Mouse (Mus musculus) cerebellum, adult 8-10 months (tissue): ENCODE data around the gene Hagh.
A peak's percentile ranks its signal among the peaks of the same experiment; 100 is the strongest.

ENCODE experiments used
- DNase-seq: peaks from one replicate; pipeline ENCODE4 v3.0.0; 2022

The Hagh gene

GRCm38 (mm10) chr17:24887291-24888080, 47.5 kb downstream of the Hagh start:
- DNase-seq: no peak

GRCm38 (mm10) chr17:24888862-24889261, 48.9 kb downstream of the Hagh start:
- DNase-seq: no peak

GRCm38 (mm10) chr17:24890151-24891092, 50.5 kb downstream of the Hagh start:
- no peak for DNase-seq

- DNase-seq: peak; percentile 66
Observed at GRCm38 (mm10) chr17:24891321-24891720, 51.4 kb downstream of the Hagh start.

- DNase-seq: no peak
Observed at GRCm38 (mm10) chr17:24892785-24893184, 52.8 kb downstream of the Hagh start.

GRCm38 (mm10) chr17:24893276-24893675, 53.3 kb downstream of the Hagh start:
- no peak for DNase-seq

GRCm38 (mm10) chr17:24894061-24894994, 54.4 kb downstream of the Hagh start:
- DNase-seq: no peak

GRCm38 (mm10) chr17:24894995-24895547, 55.1 kb downstream of the Hagh start, which contains the start of the genes Eme2 and Mrps34:
Eme2 (minus strand) TSS chr17:24895087.
Mrps34 (plus strand) TSS chr17:24895116.
- peak; percentile 78 for DNase-seq

- DNase-seq: no peak
Observed at GRCm38 (mm10) chr17:24895571-24896240, 55.8 kb downstream of the Hagh start.

- peak; percentile 72 for DNase-seq
Observed at GRCm38 (mm10) chr17:24896241-24896992, 56.5 kb downstream of the Hagh start, which contains the start of gene Nme3. Nme3 (plus strand) TSS chr17:24896500.

- DNase-seq: no peak
Observed at GRCm38 (mm10) chr17:24896993-24897269, 57.0 kb downstream of the Hagh start.

GRCm38 (mm10) chr17:24897600-24897999, 57.7 kb downstream of the Hagh start:
- DNase-seq: no peak

GRCm38 (mm10) chr17:24898041-24898854, 58.3 kb downstream of the Hagh start:
- DNase-seq: no peak

- DNase-seq: no peak
Observed at GRCm38 (mm10) chr17:24899153-24899552, 59.2 kb downstream of the Hagh start.

GRCm38 (mm10) chr17:24900014-24900413, 60.1 kb downstream of the Hagh start:
- no peak for DNase-seq

- no peak for DNase-seq
Observed at GRCm38 (mm10) chr17:24902124-24902523, 62.2 kb downstream of the Hagh start.

GRCm38 (mm10) chr17:24902671-24903474, 62.9 kb downstream of the Hagh start:
- peak; percentile 20 for DNase-seq

- no peak for DNase-seq
Observed at GRCm38 (mm10) chr17:24903767-24904166, 63.8 kb downstream of the Hagh start.

GRCm38 (mm10) chr17:24907591-24907990, 67.6 kb downstream of the Hagh start:
- no peak for DNase-seq
